Mouse (Mus musculus) spleen, postnatal 14 days (tissue): ENCODE data around the gene Nova1.
A peak's percentile ranks its signal among the peaks of the same experiment; 100 is the strongest.

ENCODE experiments used
- DNase-seq, 2 experiments: peaks; one replicate each; pipeline ENCODE4 v3.0.0; 2021 to 2022; ENCODE audit warnings: low spot score in 2 of 2

Nova1 gene

GRCm38 (mm10) chr12:46818856-46819347 lies at the start of gene Nova1:
Nova1 (minus strand) TSS chr12:46818929.
- no peak for DNase-seq

GRCm38 (mm10) chr12:46819348-46820022 lies 756 bp upstream of the Nova1 start:
- DNase-seq: peak; percentile 7 to 17

- DNase-seq: no peak
Measured at GRCm38 (mm10) chr12:46818021-46818855, 491 bp downstream of the Nova1 start.

GRCm38 (mm10) chr12:46817211-46817803 lies 1.4 kb downstream of the Nova1 start:
- DNase-seq: no peak

GRCm38 (mm10) chr12:46816291-46816690 lies 2.4 kb downstream of the Nova1 start:
- DNase-seq: no peak

- DNase-seq: no peak
Measured at GRCm38 (mm10) chr12:46815697-46816096, 3.0 kb downstream of the Nova1 start.

GRCm38 (mm10) chr12:46814820-46815219 lies 3.9 kb downstream of the Nova1 start:
- no peak for DNase-seq

GRCm38 (mm10) chr12:46801311-46801710 lies 17.4 kb downstream of the Nova1 start:
- DNase-seq: no peak

GRCm38 (mm10) chr12:46782301-46783280 lies 36.1 kb downstream of the Nova1 start:
- DNase-seq: no peak

GRCm38 (mm10) chr12:46781481-46781880 lies 37.2 kb downstream of the Nova1 start:
- DNase-seq: no peak

- DNase-seq: no peak
Measured at GRCm38 (mm10) chr12:46780983-46781382, 37.7 kb downstream of the Nova1 start.

- no peak for DNase-seq
Measured at GRCm38 (mm10) chr12:46759450-46759849, 59.3 kb downstream of the Nova1 start.

GRCm38 (mm10) chr12:46754325-46754848 lies 64.3 kb downstream of the Nova1 start:
- no peak for DNase-seq

GRCm38 (mm10) chr12:46753096-46753495 lies 65.6 kb downstream of the Nova1 start:
- no peak for DNase-seq

GRCm38 (mm10) chr12:46733261-46733660 lies 85.5 kb downstream of the Nova1 start:
- no peak for DNase-seq

- DNase-seq: no peak
Measured at GRCm38 (mm10) chr12:46731943-46732342, 86.8 kb downstream of the Nova1 start.

GRCm38 (mm10) chr12:46721914-46722313 lies 96.8 kb downstream of the Nova1 start:
- no peak for DNase-seq

GRCm38 (mm10) chr12:46719076-46719475 lies 99.7 kb downstream of the Nova1 start:
- DNase-seq: no peak

GRCm38 (mm10) chr12:46710094-46710493 lies 108.6 kb downstream of the Nova1 start:
- DNase-seq: no peak

- DNase-seq: no peak
Measured at GRCm38 (mm10) chr12:46709475-46709874, 109.3 kb downstream of the Nova1 start.

GRCm38 (mm10) chr12:46700202-46700601 lies 118.5 kb downstream of the Nova1 start:
- no peak for DNase-seq
